Mouse (Mus musculus) ES-Bruce4 (cell line): ENCODE results near the gene Adamts20.

ENCODE experiments used
- CTCF ChIP-seq: IDR thresholded peaks from one replicate; pipeline ENCODE4 v1.8.1; 2011; ENCODE audit warnings: low read depth, low read length
- POLR2A ChIP-seq: IDR thresholded peaks from one replicate; pipeline ENCODE4 v1.8.1; 2011; ENCODE audit warnings: low read length; ENCODE audit not compliant: insufficient read depth

- TF ChIP-seq POLR2A: no peak
- no peak for TF ChIP-seq CTCF
Observed at GRCm38 (mm10) chr15:94403461-94404070, 61.7 kb downstream of the Adamts20 start.
